Mouse (Mus musculus) erythroblast, embryonic 14.5 days (primary cell): Measurements from ENCODE around the gene Shisa9. TPM values are rescaled to one million over a fixed set of nuclear protein-coding genes. Genes with fewer than 3 reads are reported as not detected.

Experiments used
- H3K27me3 ChIP-seq: 2 replicates; pipeline ENCODE4 v1.6.1; 2012; ENCODE audit warnings: inconsistent platforms; ENCODE audit not compliant: control insufficient read depth
- H3K36me3 ChIP-seq: 2 replicates; pipeline ENCODE4 v1.6.1; 2012; ENCODE audit warnings: mild to moderate bottlenecking, inconsistent platforms; ENCODE audit not compliant: control insufficient read depth
- H3K4me1 ChIP-seq: 2 replicates; pipeline ENCODE4 v1.6.1; 2012; ENCODE audit warnings: inconsistent platforms; ENCODE audit not compliant: control insufficient read depth
- H3K4me3 ChIP-seq: replicated peaks from 2 replicates; pipeline ENCODE3; 2012; ENCODE audit warnings: moderate library complexity, mild to moderate bottlenecking, inconsistent platforms
- H3K9me3 ChIP-seq: 2 replicates; pipeline ENCODE4 v1.6.1; 2012; ENCODE audit warnings: low read length, inconsistent platforms, mixed read lengths; ENCODE audit not compliant: control insufficient read depth
- GATA1 ChIP-seq: IDR thresholded peaks from 2 replicates; pipeline ENCODE4 v1.6.1; 2012; ENCODE audit warnings: low read length, inconsistent platforms, mixed read lengths
- TAL1 ChIP-seq: IDR thresholded peaks from 3 replicates; pipeline ENCODE4 v1.6.1; 2012; ENCODE audit warnings: low read length, inconsistent platforms, mixed read lengths
- polyA plus RNA-seq: library from polyadenylated mRNA; stranded (reverse); fragments of >175 nt; gene quantifications from 2 replicates; pipeline ENCODE4 v1.2.3, GENCODE M21; 2012

Gene Shisa9
- polyA plus RNA-seq, 1 experiment, result not detected

GRCm38 (mm10) chr16:11984271-11984791 lies 418 bp downstream of the Shisa9 start:
- TF ChIP-seq TAL1 (no peak), GATA1 (no peak)
- Histone ChIP-seq H3K36me3 (no peaks in the 10 kb centered on the region), H3K27me3 (peaks cover 77% of the 10 kb centered on the region), H3K9me3 (no peaks in the 10 kb centered on the region), H3K4me1 (no peaks in the 10 kb centered on the region), H3K4me3 (no peak overlapping the region)

- no peak overlapping the region for H3K4me3 ChIP-seq
- H3K9me3 ChIP-seq, result no peaks in the 10 kb centered on the region
- H3K4me1 ChIP-seq, result no peaks in the 10 kb centered on the region
- peaks cover 70% of the 10 kb centered on the region for H3K27me3 ChIP-seq
- TF ChIP-seq TAL1 (no peak), GATA1 (no peak)
- H3K36me3 ChIP-seq, result no peaks in the 10 kb centered on the region
Observed at GRCm38 (mm10) chr16:11987056-11987455, 3.1 kb downstream of the Shisa9 start.

GRCm38 (mm10) chr16:12005177-12005576 lies 21.3 kb downstream of the Shisa9 start:
- no peak overlapping the region for H3K4me3 ChIP-seq
- H3K27me3 ChIP-seq, result no peaks in the 10 kb centered on the region
- H3K9me3 ChIP-seq, result no peaks in the 10 kb centered on the region
- no peaks in the 10 kb centered on the region for H3K4me1 ChIP-seq
- H3K36me3 ChIP-seq, result no peaks in the 10 kb centered on the region
- no peak for TF ChIP-seq GATA1
- no peak for TF ChIP-seq TAL1

GRCm38 (mm10) chr16:12010136-12010535 lies 26.2 kb downstream of the Shisa9 start:
- TF ChIP-seq GATA1 (no peak), TAL1 (no peak)
- Histone ChIP-seq H3K4me3 (no peak overlapping the region), H3K27me3 (no peaks in the 10 kb centered on the region), H3K9me3 (no peaks in the 10 kb centered on the region), H3K4me1 (no peaks in the 10 kb centered on the region), H3K36me3 (no peaks in the 10 kb centered on the region)

- Histone ChIP-seq H3K36me3 (no peaks in the 10 kb centered on the region), H3K27me3 (no peaks in the 10 kb centered on the region), H3K4me3 (no peak overlapping the region), H3K9me3 (no peaks in the 10 kb centered on the region), H3K4me1 (no peaks in the 10 kb centered on the region)
- TF ChIP-seq TAL1 (no peak), GATA1 (no peak)
Observed at GRCm38 (mm10) chr16:12012747-12013146, 28.8 kb downstream of the Shisa9 start.

- TF ChIP-seq TAL1 (no peak), GATA1 (no peak)
- H3K36me3 ChIP-seq, result no peaks in the 10 kb centered on the region
- no peaks in the 10 kb centered on the region for H3K27me3 ChIP-seq
- H3K4me1 ChIP-seq, result no peaks in the 10 kb centered on the region
- no peak overlapping the region for H3K4me3 ChIP-seq
- H3K9me3 ChIP-seq, result no peaks in the 10 kb centered on the region
Observed at GRCm38 (mm10) chr16:12014523-12014922, 30.6 kb downstream of the Shisa9 start.

- TF ChIP-seq TAL1 (no peak), GATA1 (no peak)
- no peaks in the 10 kb centered on the region for H3K36me3 ChIP-seq
- peaks cover 18% of the 10 kb centered on the region for H3K4me1 ChIP-seq
- no peak overlapping the region for H3K4me3 ChIP-seq
- no peaks in the 10 kb centered on the region for H3K9me3 ChIP-seq
- no peaks in the 10 kb centered on the region for H3K27me3 ChIP-seq
Observed at GRCm38 (mm10) chr16:12017921-12018618, 34.2 kb downstream of the Shisa9 start.

GRCm38 (mm10) chr16:12020103-12020755 lies 36.3 kb downstream of the Shisa9 start:
- peaks cover 18% of the 10 kb centered on the region for H3K4me1 ChIP-seq
- TF ChIP-seq GATA1, result no peak

GRCm38 (mm10) chr16:12032441-12032840 lies 48.5 kb downstream of the Shisa9 start:
- no peaks in the 10 kb centered on the region for H3K36me3 ChIP-seq
- no peaks in the 10 kb centered on the region for H3K9me3 ChIP-seq
- H3K27me3 ChIP-seq, result no peaks in the 10 kb centered on the region
- TF ChIP-seq TAL1 (no peak), GATA1 (no peak)
- no peaks in the 10 kb centered on the region for H3K4me1 ChIP-seq
- no peak overlapping the region for H3K4me3 ChIP-seq

More at GRCm38 (mm10) chr16:12020103-12020755, 36.3 kb downstream of the Shisa9 start:
- Histone ChIP-seq H3K36me3 (no peaks in the 10 kb centered on the region), H3K27me3 (no peaks in the 10 kb centered on the region), H3K4me3 (no peak overlapping the region), H3K9me3 (no peaks in the 10 kb centered on the region)
